Mouse (Mus musculus): ENCODE measurements around the gene Bod1l. TPM values are rescaled to one million over a fixed set of nuclear protein-coding genes. Genes with fewer than 3 reads are reported as not detected.

Gene Bod1l
- polyA plus RNA-seq, 1 experiment from 2014 or later = 14.4 TPM

DNA sequence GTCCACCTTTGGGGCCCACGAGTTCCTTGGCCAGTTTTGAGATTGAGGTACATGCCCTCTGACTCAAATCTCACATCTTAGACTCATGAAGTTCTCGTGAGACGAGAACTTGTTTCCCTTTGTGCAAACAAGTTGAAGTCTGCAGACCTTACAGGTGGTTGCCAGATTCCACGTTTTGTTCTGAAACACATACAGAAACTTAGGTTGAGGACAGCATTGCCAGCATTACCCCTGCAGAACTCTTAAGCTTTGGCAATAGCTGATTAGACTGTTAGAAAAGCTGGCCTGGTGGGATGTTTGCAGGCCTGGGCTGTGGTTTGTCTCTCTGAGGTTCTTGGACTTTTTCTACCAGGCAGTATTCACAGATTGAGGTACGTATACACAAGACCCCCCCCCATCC, 86.8 kb downstream of the Bod1l start:
- Histone ChIP-seq H3K9me3 (replicated peaks; ENCODE audit: control insufficient read depth, low read length) (no peaks in the 10 kb centered on the region), H3K36me3 (ENCODE audit: control insufficient read depth, insufficient read depth, low read length) (no peaks in the 10 kb centered on the region), H3K27ac (ENCODE audit: low read length) (no peak overlapping the region), H3K4me2 (ENCODE audit: low read depth, low read length) (no peak overlapping the region), H3K4me1 (ENCODE audit: control insufficient read depth, insufficient read depth, low read length) (0 out of 2 replicates have a peak, but pooled peaks cover 5% of the 10 kb centered on the region), H3K27me3 (ENCODE audit: control insufficient read depth, insufficient read depth, low read length) (peaks cover 76% of the 10 kb centered on the region), H3K4me3 (replicated peaks; ENCODE audit: low read length) (no peak overlapping the region), H3K9ac (ENCODE audit: low read length) (no peak overlapping the region)
- ATAC-seq (ENCODE audit: insufficient read depth, low FRiP score) = no peak
- WGBS = 27% methylated on average over 5 of the region's 5 CpGs

DNA sequence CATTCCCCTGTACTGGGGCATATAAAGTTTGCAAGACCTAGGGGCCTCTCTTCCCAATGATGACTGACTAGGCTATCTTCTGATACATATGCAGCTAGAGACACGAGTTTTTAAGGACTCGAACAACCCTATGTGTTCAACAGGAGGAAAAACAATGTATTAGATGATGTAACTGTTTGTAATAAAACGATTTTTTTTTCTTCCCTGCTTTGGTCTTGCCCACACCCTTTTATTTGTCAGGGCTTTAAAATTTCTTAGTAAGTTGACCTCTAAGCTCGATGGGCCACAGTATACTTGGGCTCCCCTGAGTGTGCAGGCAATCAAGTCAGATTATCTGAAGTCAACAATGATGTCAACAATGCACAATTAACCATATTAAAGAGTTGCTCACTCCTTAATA, 87.7 kb downstream of the Bod1l start:
- ATAC-seq (ENCODE audit: insufficient read depth, low FRiP score) = no peak
- H3K9ac ChIP-seq (ENCODE audit: low read length) = no peak overlapping the region

DNA sequence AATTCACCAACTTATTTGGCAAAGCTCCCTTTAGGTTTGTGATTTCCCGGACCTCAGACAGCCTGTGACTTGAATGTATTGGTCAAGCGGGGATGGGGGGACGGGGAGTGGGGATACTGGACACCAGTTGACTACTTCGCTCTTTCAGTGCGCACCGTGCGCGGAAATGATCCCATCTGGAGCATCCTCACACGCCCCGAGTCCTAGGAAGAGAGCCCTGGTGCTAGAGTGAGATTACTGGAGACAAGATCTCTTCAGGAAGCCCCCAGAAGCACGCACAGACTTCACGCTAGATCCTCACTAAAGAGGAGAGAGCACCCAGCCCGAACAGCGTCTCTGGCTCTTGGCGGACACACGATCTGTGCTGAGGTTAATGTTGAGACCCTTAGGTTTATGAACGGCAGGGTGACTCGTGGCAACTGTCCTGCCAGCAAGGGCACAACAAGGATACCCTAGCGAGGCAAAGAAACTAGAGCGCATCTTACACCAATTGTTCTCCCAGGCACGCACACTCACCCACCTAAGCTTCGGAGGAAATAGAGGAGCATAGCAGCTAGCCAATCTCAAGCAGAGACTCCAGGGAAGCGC, 88.6 kb downstream of the Bod1l start:
- no peaks in the 10 kb centered on the region for H3K9me3 ChIP-seq (replicated peaks; ENCODE audit: control insufficient read depth, low read length)
- H3K27me3 ChIP-seq (ENCODE audit: control insufficient read depth, insufficient read depth, low read length) = peaks cover 75% of the 10 kb centered on the region
- H3K27ac ChIP-seq (ENCODE audit: low read length) = no peak overlapping the region
- 6% methylated on average over 23 of the region's 23 CpGs for WGBS
- H3K36me3 ChIP-seq (ENCODE audit: control insufficient read depth, insufficient read depth, low read length) = no peaks in the 10 kb centered on the region
- H3K4me2 ChIP-seq (ENCODE audit: low read depth, low read length) = peak overlapping the region; percentile 43
- no peak overlapping the region for H3K9ac ChIP-seq (ENCODE audit: low read length)
- H3K4me3 ChIP-seq (replicated peaks; ENCODE audit: low read length) = no peak overlapping the region; the same call in 1 of the 2 replicates
- 0 out of 2 replicates have a peak, but pooled peaks cover 5% of the 10 kb centered on the region for H3K4me1 ChIP-seq (ENCODE audit: control insufficient read depth, insufficient read depth, low read length)
- no peak for ATAC-seq (ENCODE audit: insufficient read depth, low FRiP score)

More for the DNA sequence above, 87.7 kb downstream of the Bod1l start:
- Histone ChIP-seq H3K4me3 (replicated peaks; ENCODE audit: low read length) (no peak overlapping the region), H3K4me2 (ENCODE audit: low read depth, low read length) (no peak overlapping the region), H3K27ac (ENCODE audit: low read length) (no peak overlapping the region), H3K36me3 (ENCODE audit: control insufficient read depth, insufficient read depth, low read length) (no peaks in the 10 kb centered on the region), H3K9me3 (replicated peaks; ENCODE audit: control insufficient read depth, low read length) (no peaks in the 10 kb centered on the region), H3K4me1 (ENCODE audit: control insufficient read depth, insufficient read depth, low read length) (0 out of 2 replicates have a peak, but pooled peaks cover 5% of the 10 kb centered on the region), H3K27me3 (ENCODE audit: control insufficient read depth, insufficient read depth, low read length) (peaks cover 73% of the 10 kb centered on the region)
- WGBS = 20% methylated on average over 4 of the region's 4 CpGs

DNA sequence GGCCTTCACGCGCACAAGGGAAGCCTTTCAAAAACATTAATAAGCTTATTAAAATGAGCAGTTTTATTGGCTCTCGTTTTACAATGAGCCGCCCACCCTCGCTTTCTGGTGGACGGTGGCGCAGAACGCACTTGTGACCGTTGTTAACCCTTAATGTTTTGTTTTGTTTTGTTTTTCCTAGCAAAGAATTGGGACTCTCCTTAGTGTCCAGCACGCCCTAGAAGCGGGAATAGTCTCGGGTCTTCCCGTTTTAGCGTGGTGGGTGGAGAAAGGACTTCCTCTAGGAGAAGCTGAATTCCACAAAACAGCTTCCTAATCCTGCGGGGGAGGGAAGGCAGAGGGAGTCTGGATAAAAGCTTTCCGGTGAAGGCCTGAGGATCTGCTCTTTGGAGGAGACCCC, 89.3 kb downstream of the Bod1l start:
- Histone ChIP-seq H3K36me3 (ENCODE audit: control insufficient read depth, insufficient read depth, low read length) (no peaks in the 10 kb centered on the region), H3K9ac (ENCODE audit: low read length) (no peak overlapping the region), H3K4me2 (ENCODE audit: low read depth, low read length) (peak overlapping the region; percentile 43), H3K4me1 (ENCODE audit: control insufficient read depth, insufficient read depth, low read length) (0 out of 2 replicates have a peak, but pooled peaks cover 5% of the 10 kb centered on the region), H3K27ac (ENCODE audit: low read length) (no peak overlapping the region), H3K4me3 (replicated peaks; ENCODE audit: low read length) (peak overlapping the region; percentile 29), H3K27me3 (ENCODE audit: control insufficient read depth, insufficient read depth, low read length) (peaks cover 77% of the 10 kb centered on the region), H3K9me3 (replicated peaks; ENCODE audit: control insufficient read depth, low read length) (no peaks in the 10 kb centered on the region)
- WGBS = 2% methylated on average over 16 of the region's 16 CpGs
- no peak for ATAC-seq (ENCODE audit: insufficient read depth, low FRiP score)

DNA sequence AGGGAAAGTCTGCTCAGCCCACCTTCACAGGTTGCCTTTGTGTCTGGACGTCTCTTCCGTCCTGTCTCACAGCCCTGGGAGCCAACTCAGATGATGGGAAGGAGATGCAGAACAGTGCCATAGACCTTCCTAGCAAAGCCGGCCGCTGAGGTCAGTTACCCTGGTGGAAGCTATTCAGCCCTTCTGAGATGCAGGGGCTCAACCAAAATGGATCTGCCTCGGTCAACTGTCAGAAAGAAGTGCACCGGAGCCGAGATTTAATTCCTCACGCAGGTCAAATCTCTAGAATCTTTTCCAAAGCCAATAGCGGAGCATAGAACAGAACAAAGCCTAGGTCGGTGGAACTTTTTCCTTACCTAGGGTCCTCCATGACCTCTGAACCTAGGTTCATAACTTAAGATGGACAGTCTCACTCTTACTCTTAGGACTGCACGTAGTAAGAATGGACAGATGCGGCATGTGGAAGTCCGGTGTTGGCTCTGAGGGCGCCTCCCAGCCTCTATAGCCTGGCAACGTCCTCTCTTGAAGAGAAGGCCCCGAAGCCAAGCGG, 89.8 kb downstream of the Bod1l start:
- Histone ChIP-seq H3K4me3 (replicated peaks; ENCODE audit: low read length) (peak overlapping the region; percentile 29), H3K36me3 (ENCODE audit: control insufficient read depth, insufficient read depth, low read length) (no peaks in the 10 kb centered on the region), H3K9ac (ENCODE audit: low read length) (no peak overlapping the region; the same call in 1 of the 2 replicates), H3K27me3 (ENCODE audit: control insufficient read depth, insufficient read depth, low read length) (peaks cover 80% of the 10 kb centered on the region), H3K4me2 (ENCODE audit: low read depth, low read length) (peak overlapping the region; percentile 43), H3K27ac (ENCODE audit: low read length) (no peak overlapping the region), H3K9me3 (replicated peaks; ENCODE audit: control insufficient read depth, low read length) (no peaks in the 10 kb centered on the region), H3K4me1 (ENCODE audit: control insufficient read depth, insufficient read depth, low read length) (0 out of 2 replicates have a peak, but pooled peaks cover 5% of the 10 kb centered on the region)
- ATAC-seq (ENCODE audit: insufficient read depth, low FRiP score) = no peak
- 7% methylated on average over 17 of the region's 17 CpGs for WGBS

DNA sequence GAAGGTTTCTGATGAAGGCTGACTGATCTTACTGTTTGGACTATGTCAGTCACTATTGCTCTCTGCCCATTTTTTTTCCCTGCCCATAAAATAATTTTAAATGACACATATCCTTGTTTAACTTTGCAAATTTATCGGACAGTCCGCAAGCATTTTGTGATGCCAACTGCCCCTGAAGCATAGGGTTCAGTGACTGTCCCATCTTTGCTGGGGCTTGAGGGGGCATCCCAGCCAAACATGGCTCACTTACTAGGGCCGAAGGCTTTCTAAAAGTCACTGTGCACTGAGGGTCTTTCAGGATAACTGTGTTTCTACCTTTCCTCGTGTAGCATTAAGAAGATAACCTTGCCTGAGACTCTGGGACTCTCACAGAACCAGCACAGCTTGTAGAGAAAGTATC, 91.4 kb downstream of the Bod1l start:
- Histone ChIP-seq H3K4me1 (ENCODE audit: control insufficient read depth, insufficient read depth, low read length) (0 out of 2 replicates have a peak, but pooled peaks cover 5% of the 10 kb centered on the region), H3K36me3 (ENCODE audit: control insufficient read depth, insufficient read depth, low read length) (no peaks in the 10 kb centered on the region), H3K27me3 (ENCODE audit: control insufficient read depth, insufficient read depth, low read length) (peaks cover 79% of the 10 kb centered on the region), H3K4me2 (ENCODE audit: low read depth, low read length) (no peak overlapping the region), H3K4me3 (replicated peaks; ENCODE audit: low read length) (no peak overlapping the region), H3K9me3 (replicated peaks; ENCODE audit: control insufficient read depth, low read length) (no peaks in the 10 kb centered on the region), H3K9ac (ENCODE audit: low read length) (no peak overlapping the region), H3K27ac (ENCODE audit: low read length) (no peak overlapping the region)
- ATAC-seq (ENCODE audit: insufficient read depth, low FRiP score) = no peak
- WGBS = 46% methylated on average over 4 of the region's 4 CpGs

DNA sequence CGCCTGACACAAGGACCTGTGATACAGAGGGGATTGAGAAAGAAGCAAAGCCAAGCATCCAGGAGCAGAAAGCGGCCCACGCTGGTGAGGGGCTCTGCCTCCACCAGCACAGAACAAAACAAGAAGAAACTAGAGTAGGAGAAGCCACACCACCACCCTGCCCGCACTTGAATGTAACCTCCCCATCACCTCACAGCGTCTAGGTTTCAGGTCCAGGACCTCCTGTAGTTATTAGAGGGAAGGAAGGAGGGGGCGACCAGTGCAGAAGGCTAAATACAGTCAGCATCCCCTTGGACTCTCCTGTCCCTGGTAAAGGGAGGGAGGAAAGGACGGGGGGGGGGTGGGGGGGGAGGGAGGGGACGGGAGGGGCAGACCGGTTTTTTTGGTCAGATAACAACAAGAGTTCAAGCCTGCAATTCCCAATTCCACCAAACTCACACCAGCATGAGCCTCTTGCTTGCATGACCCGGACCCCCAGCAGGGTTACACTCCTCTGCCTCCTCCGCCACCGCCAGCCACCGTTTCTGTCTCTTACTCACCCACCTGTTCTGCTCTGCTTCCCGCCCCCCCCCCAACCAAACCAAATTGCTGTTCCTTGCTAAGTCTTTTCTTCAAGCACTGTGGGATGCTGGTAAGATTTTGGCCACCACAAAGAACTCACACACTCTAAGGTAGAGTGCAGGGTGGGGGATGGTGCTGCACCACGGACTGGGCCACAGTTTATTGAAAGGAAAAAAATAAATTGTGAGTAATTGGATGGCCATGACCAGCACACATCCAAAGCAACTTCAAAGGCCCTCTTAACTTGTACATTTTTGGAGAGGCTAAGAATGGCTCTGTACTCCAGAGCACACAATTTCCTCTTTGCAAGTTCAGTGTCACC, 99.0 kb downstream of the Bod1l start:
- no peak overlapping the region for H3K4me2 ChIP-seq (ENCODE audit: low read depth, low read length)
- peaks cover 35% of the 10 kb centered on the region for H3K27me3 ChIP-seq (ENCODE audit: control insufficient read depth, insufficient read depth, low read length)
- no peaks in the 10 kb centered on the region for H3K4me1 ChIP-seq (ENCODE audit: control insufficient read depth, insufficient read depth, low read length)
- H3K9ac ChIP-seq (ENCODE audit: low read length) = no peak overlapping the region
- ATAC-seq (ENCODE audit: insufficient read depth, low FRiP score) = no peak
- H3K9me3 ChIP-seq (replicated peaks; ENCODE audit: control insufficient read depth, low read length) = no peaks in the 10 kb centered on the region
- 6% methylated on average over 13 of the region's 15 CpGs for WGBS
- no peak overlapping the region for H3K27ac ChIP-seq (ENCODE audit: low read length)
- H3K36me3 ChIP-seq (ENCODE audit: control insufficient read depth, insufficient read depth, low read length) = no peaks in the 10 kb centered on the region
- H3K4me3 ChIP-seq (replicated peaks; ENCODE audit: low read length) = no peak overlapping the region

DNA sequence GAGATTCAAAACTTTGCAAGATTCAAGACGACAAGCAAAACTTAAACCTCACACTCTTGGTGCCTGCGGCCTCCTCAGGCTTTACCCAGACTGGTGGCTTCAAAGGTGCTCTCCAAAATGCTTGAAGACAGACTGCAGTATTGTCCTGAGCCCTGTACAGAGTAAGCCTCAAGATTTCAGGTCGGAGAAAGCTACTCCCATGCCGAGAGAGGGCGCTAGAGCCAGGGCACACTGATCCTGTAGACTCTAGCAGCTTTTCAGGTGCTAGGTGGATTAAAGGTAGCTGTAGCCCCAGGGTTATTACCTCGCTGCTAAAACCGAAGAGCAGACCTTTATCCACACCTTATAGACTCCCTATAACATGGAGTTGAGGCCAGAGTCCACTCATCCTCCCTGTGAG, 99.9 kb downstream of the Bod1l start:
- Histone ChIP-seq H3K27me3 (ENCODE audit: control insufficient read depth, insufficient read depth, low read length) (peaks cover 26% of the 10 kb centered on the region), H3K9ac (ENCODE audit: low read length) (no peak overlapping the region), H3K4me3 (replicated peaks; ENCODE audit: low read length) (no peak overlapping the region), H3K36me3 (ENCODE audit: control insufficient read depth, insufficient read depth, low read length) (no peaks in the 10 kb centered on the region), H3K9me3 (replicated peaks; ENCODE audit: control insufficient read depth, low read length) (no peaks in the 10 kb centered on the region), H3K4me1 (ENCODE audit: control insufficient read depth, insufficient read depth, low read length) (no peaks in the 10 kb centered on the region), H3K4me2 (ENCODE audit: low read depth, low read length) (no peak overlapping the region), H3K27ac (ENCODE audit: low read length) (no peak overlapping the region)
- no peak for ATAC-seq (ENCODE audit: insufficient read depth, low FRiP score)
- WGBS = 16% methylated on average over 7 of the region's 7 CpGs

DNA sequence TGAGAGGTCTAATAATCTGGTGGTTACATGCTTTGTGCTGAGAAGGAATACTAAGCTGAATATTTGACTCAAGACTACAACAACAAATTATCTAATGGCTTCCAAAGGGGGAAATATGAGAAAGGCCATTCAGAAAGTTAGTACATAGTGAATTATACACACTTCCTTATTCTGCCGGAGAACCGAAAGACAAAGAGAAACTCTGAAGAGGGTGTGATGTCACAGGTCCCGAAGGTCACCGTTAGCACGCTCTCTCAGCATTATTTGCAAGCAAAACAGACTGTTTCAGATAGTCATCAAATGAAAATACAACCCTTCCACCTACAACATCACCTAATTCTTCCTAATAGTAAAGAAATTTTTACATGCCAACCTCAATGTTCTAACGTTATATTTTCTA, 105.3 kb downstream of the Bod1l start:
- Histone ChIP-seq H3K9me3 (replicated peaks; ENCODE audit: control insufficient read depth, low read length) (no peaks in the 10 kb centered on the region), H3K4me1 (ENCODE audit: control insufficient read depth, insufficient read depth, low read length) (no peaks in the 10 kb centered on the region), H3K36me3 (ENCODE audit: control insufficient read depth, insufficient read depth, low read length) (no peaks in the 10 kb centered on the region), H3K27me3 (ENCODE audit: control insufficient read depth, insufficient read depth, low read length) (no peaks in the 10 kb centered on the region; the same call in 1 of the 2 replicates), H3K4me3 (replicated peaks; ENCODE audit: low read length) (no peak overlapping the region), H3K4me2 (ENCODE audit: low read depth, low read length) (no peak overlapping the region), H3K9ac (ENCODE audit: low read length) (no peak overlapping the region), H3K27ac (ENCODE audit: low read length) (no peak overlapping the region)
- WGBS = 60% methylated on average over 6 of the region's 6 CpGs
- no peak for ATAC-seq (ENCODE audit: insufficient read depth, low FRiP score)

Measured in stomach, embryonic 16.5 days (tissue).